Mouse (Mus musculus) testis, adult 2 months (tissue): Measurements from ENCODE around the gene Kncn.

Experiments
- CTCF ChIP-seq: fragments of 200-500 bp; IDR thresholded peaks from 2 replicates; pipeline ENCODE4 v1.5.1; 2012; ENCODE audit warnings: low read depth, mild to moderate bottlenecking, inconsistent platforms, low read length, moderate library complexity; ENCODE audit not compliant: control insufficient read depth, insufficient read depth, insufficient replicate concordance
- POLR2A ChIP-seq: fragments of 200-500 bp; IDR thresholded peaks from 2 replicates; pipeline ENCODE4 v1.6.1; 2012; ENCODE audit warnings: low read depth, mild to moderate bottlenecking, inconsistent platforms, low read length, moderate library complexity; ENCODE audit not compliant: control insufficient read depth

DNA sequence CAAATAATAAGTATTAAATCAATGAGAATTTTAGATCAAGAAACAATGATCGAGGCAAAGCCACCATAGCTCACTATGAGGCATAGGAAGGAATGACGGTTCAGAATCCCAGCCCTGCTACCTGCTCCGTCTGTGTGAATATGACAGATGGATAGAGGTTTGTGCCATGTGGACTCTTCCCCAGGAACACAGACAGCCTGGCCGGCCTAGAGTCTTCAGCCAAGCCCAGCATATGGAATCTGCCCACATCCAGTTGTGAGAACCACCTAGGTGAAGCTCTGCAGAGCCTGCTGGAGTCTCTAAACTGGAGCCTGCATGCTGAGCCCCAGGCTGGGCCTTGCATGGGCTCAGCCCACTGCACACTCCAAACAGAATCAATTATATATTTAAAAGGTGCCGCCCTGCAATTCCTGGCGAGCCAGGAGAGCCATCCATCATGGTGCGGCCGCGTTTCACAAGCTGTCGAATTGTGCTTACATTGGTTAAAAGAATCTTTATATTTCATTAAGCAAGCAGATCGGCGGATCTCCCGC lies 47.4 kb downstream of the Kncn start:
- TF ChIP-seq CTCF: no peak
- TF ChIP-seq POLR2A: no peak
